Comparison of ENCODE assay signal across 9 mouse cellular contexts in the genomic region with DNA sequence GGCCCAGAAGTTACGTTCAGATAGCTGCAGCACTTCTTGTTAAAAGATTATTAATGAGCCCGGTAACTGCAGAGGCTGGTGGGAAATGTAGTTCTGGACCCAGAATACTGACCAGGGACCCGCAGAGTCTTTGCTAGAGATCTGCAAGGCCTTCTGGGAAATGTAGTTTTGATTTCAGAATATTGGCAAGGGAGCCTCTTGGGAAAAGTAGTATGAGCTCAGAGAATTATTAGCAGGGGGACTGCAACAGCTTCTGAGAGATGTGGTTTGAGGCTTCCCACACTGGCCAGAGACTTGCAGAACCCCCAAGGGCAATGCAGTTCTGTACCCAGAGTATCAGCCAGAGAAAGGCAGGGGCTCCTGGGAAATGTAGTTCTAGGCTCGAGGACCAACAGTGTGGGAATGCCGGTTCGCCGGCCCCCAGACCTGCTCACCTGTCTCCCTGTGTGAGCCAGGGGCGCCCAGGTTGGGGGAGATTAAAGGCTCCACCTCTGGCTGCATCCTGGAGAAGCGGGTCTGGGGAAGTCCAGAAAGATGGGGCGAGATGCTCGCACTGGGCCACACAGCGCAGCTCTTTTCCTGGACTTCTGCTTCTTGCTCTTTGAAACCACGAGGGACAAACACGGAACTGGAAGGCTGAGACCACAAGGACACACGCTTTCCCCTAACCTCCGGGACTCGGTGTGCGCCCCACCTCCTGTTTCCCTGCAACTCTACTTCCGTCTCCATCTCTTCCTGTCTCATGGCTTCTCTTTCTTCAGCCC. TPM values are rescaled to one million over a fixed set of nuclear protein-coding genes. Genes with fewer than 3 reads are reported as not detected.
DNase-seq lines count a peak whose midpoint lies in the region; ATAC-seq lines count a peak whose summit lies in the region.
"Had no signal": no experiment of that assay in that cellular context is flagged by ENCODE, and none has a peak within 500 bp of the region (broad histone marks: within the 10 kb centered on the region; RNA-seq: fewer than 3 reads in every experiment).

No protein-coding gene starts in this region.

- peak overlapping the region; percentile 70 for H3K4me2 ChIP-seq in forebrain, embryonic 12.5 days
- peak overlapping the region; percentile 79 for H3K4me2 ChIP-seq in liver, embryonic 16.5 days (ENCODE audit: low read depth, low read length)
- peak overlapping the region; percentile 79 for H3K4me2 ChIP-seq in neural tube, embryonic 12.5 days (replicated peaks)

- H3K27ac ChIP-seq in forebrain, embryonic 12.5 days, result peak overlapping the region; percentile 62
- no peak overlapping the region for H3K27ac ChIP-seq in liver, embryonic 16.5 days (ENCODE audit: low read length)
- peak overlapping the region; percentile 34; the same call in 1 of the 2 replicates for H3K27ac ChIP-seq in neural tube, embryonic 12.5 days

- H3K36me3 ChIP-seq in forebrain, embryonic 12.5 days (replicated peaks), result no peaks in the 10 kb centered on the region
- H3K36me3 ChIP-seq in liver, embryonic 16.5 days (ENCODE audit: control insufficient read depth, insufficient read depth), result no peaks in the 10 kb centered on the region
- no peaks in the 10 kb centered on the region for H3K36me3 ChIP-seq in neural tube, embryonic 12.5 days

- peak overlapping the region; percentile 54 for H3K9ac ChIP-seq in forebrain, embryonic 12.5 days
- H3K9ac ChIP-seq in liver, embryonic 16.5 days (ENCODE audit: low read depth, low read length), result peak overlapping the region; percentile 53
- peak overlapping the region; percentile 65 for H3K9ac ChIP-seq in neural tube, embryonic 12.5 days

- peak overlapping the region; percentile 51 for H3K4me3 ChIP-seq in forebrain, embryonic 12.5 days (replicated peaks)
- H3K4me3 ChIP-seq in liver, embryonic 16.5 days (ENCODE audit: low read depth, low read length), result peak overlapping the region; percentile 63
- peak overlapping the region; percentile 50 for H3K4me3 ChIP-seq in neural tube, embryonic 12.5 days

- intact Hi-C loops in heart, postnatal 10 days (cut with DNase I), result loop anchor here (5.0 kb wide), 1 partner anchor 93 kb away; a partner anchor contains a TSS

- H3K4me1 ChIP-seq in forebrain, embryonic 12.5 days, result peaks cover 18% of the 10 kb centered on the region
- peaks cover 3% of the 10 kb centered on the region; the same call in 1 of the 2 replicates for H3K4me1 ChIP-seq in liver, embryonic 16.5 days (ENCODE audit: control insufficient read depth, low read depth, low read length)
- peaks cover 7% of the 10 kb centered on the region for H3K4me1 ChIP-seq in neural tube, embryonic 12.5 days

- H3K9me3 ChIP-seq in forebrain, embryonic 12.5 days, result no peaks in the 10 kb centered on the region
- H3K9me3 ChIP-seq in liver, embryonic 16.5 days (replicated peaks; ENCODE audit: control insufficient read depth, low read length), result no peaks in the 10 kb centered on the region
- no peaks in the 10 kb centered on the region for H3K9me3 ChIP-seq in neural tube, embryonic 12.5 days

- WGBS in forebrain, embryonic 12.5 days, result 2% methylated on average over 18 of the region's 19 CpGs
- WGBS in large intestine, adult 2 months, result under 1% methylated on average over 19 of the region's 19 CpGs
- WGBS in liver, embryonic 16.5 days (ENCODE audit: insufficient replicate concordance), result under 1% methylated on average over 19 of the region's 19 CpGs
- WGBS in neural tube, embryonic 12.5 days, result 0% methylated on average over 19 of the region's 19 CpGs

- H3K27me3 ChIP-seq in forebrain, embryonic 12.5 days, result no peaks in the 10 kb centered on the region
- H3K27me3 ChIP-seq in liver, embryonic 16.5 days (ENCODE audit: control insufficient read depth, insufficient read depth, low read depth, low read length), result no peaks in the 10 kb centered on the region
- no peaks in the 10 kb centered on the region for H3K27me3 ChIP-seq in neural tube, embryonic 12.5 days (replicated peaks)

- DNase-seq in CD8-positive naive resting alpha-beta T cell, adult 2 months (ENCODE audit: low read depth in 2 of 2, low spot score in 2 of 2), result peak; percentile 40 to 72
- peak; percentile 68 for DNase-seq in c-Kit-positive CD71-negative TER-119-negative erythroid progenitor cells, embryonic 14.5 days (ENCODE audit: low read depth)
- peak; percentile 90 to 93 for DNase-seq in heart, postnatal 10 days
- DNase-seq in large intestine, adult 2 months (ENCODE audit: low read depth, low spot score), result peak; percentile 80
- peak; percentile 98 for DNase-seq in telencephalon, adult 2 months (ENCODE audit: low read depth, low spot score)

- ATAC-seq in forebrain, embryonic 12.5 days (ENCODE audit: low FRiP score), result peak; percentile 89
- peak; percentile 91 for ATAC-seq in liver, embryonic 16.5 days (ENCODE audit: low read depth)
- peak; percentile 91 for ATAC-seq in neural tube, embryonic 12.5 days (ENCODE audit: low FRiP score, low read depth)

RNA-seq across cellular contexts. Expression of a gene that starts 9.8 kb away (rescaled TPM):
- 5.5 and 6.6 TPM in 2 replicates for polyA plus RNA-seq in forebrain, embryonic 12.5 days (2016; fragmentation: Nextera tagmentation; extraction: Ambion mirVana)
- total RNA-seq in heart, postnatal 10 days (2021), result 1 to 10 TPM in 1 of 2 experiments, under 1 TPM in 1; 0.74 to 1.3 TPM
- 0.78 and 0.92 TPM in 2 replicates for polyA plus RNA-seq in large intestine, adult 2 months (2012; rRNA removed)
- 0.04 TPM in 1 of 2 replicates, not detected in the other for polyA plus RNA-seq in liver, embryonic 16.5 days (2015; fragmentation: Nextera tagmentation; extraction: Ambion mirVana)
- polyA plus RNA-seq in neural tube, embryonic 12.5 days (2016; fragmentation: Nextera tagmentation; extraction: Ambion mirVana), result 10.0 and 10.2 TPM in 2 replicates

RNA-seq across cellular contexts. Expression of a gene that starts 11.5 kb away (rescaled TPM):
- polyA plus RNA-seq in forebrain, embryonic 12.5 days (2016; fragmentation: Nextera tagmentation; extraction: Ambion mirVana), result 0.86 and 1.5 TPM in 2 replicates
- under 1 TPM in 1 of 2 experiments, not detected in 1; 0.40 TPM for total RNA-seq in heart, postnatal 10 days (2021)
- 0.95 and 0.99 TPM in 2 replicates for polyA plus RNA-seq in large intestine, adult 2 months (2012; rRNA removed)
- 0.20 TPM in 1 of 2 replicates, not detected in the other for polyA plus RNA-seq in liver, embryonic 16.5 days (2015; fragmentation: Nextera tagmentation; extraction: Ambion mirVana)
- polyA plus RNA-seq in neural tube, embryonic 12.5 days (2016; fragmentation: Nextera tagmentation; extraction: Ambion mirVana), result 1.0 and 1.1 TPM in 2 replicates
- total RNA-seq: gastrocnemius, postnatal 4 days had no signal

RNA-seq across cellular contexts. Expression of a gene that starts 54.7 kb away (rescaled TPM):
- polyA plus RNA-seq in forebrain, embryonic 12.5 days (2016; fragmentation: Nextera tagmentation; extraction: Ambion mirVana), result 10.6 and 12.0 TPM in 2 replicates
- 10 to 100 TPM; 28.3 to 39.0 TPM for total RNA-seq in heart, postnatal 10 days (2021)
- polyA plus RNA-seq in large intestine, adult 2 months (2012; rRNA removed), result 0.97 TPM in 2 replicates
- not detected in 2 replicates for polyA plus RNA-seq in liver, embryonic 16.5 days (2015; fragmentation: Nextera tagmentation; extraction: Ambion mirVana)
- 10.4 and 12.6 TPM in 2 replicates for polyA plus RNA-seq in neural tube, embryonic 12.5 days (2016; fragmentation: Nextera tagmentation; extraction: Ambion mirVana)
